Mouse (Mus musculus) lung, adult 18-20 months (tissue): ENCODE measurements around the gene Upp2.

Experiments
- DNase-seq, 2 experiments: peaks; one replicate each; pipeline ENCODE4 v3.0.0; 2022; ENCODE audit warnings: mixed read lengths in 2 of 2

Upp2 gene

GRCm38 (mm10) chr2:58773833-58774232, 206.7 kb downstream of the Upp2 start:
- DNase-seq: no peak

DNA sequence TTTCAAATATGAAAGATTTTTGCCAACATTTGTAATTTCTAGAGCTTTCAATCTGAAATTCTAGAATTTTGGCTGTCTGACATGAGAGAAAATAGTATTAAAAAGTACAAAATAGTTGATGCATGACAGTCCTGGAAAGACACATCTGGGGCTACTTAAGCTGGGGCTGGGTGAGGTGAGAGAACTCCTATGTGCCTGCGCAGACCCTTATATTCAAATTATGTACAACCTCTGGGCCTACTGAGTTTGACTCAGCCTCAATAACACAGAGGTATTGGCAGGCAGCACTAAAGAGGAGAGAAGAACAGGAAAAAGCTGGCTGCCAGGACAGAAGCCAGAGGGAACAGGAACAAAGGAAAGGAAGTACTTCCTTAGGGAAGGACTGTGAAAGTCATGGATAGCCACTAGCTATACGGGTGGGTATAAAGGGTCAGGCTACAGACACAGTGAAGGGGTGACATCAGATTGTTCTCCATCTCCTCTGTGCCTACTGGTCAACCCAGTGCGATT, 211.9 kb downstream of the Upp2 start:
- no peak for DNase-seq

- no peak for DNase-seq
These were observed 216.4 kb downstream of the Upp2 start for GRCm38 (mm10) chr2:58783526-58783925.

GRCm38 (mm10) chr2:58786177-58786576, 219.1 kb downstream of the Upp2 start:
- DNase-seq: peak in 1 of 2 experiments; percentile 25

GRCm38 (mm10) chr2:58786681-58787080, 219.6 kb downstream of the Upp2 start:
- DNase-seq: peak; percentile 25 to 41

- DNase-seq: no peak
These were observed 220.3 kb downstream of the Upp2 start for GRCm38 (mm10) chr2:58787360-58787759.

- no peak for DNase-seq
These were observed 222.8 kb downstream of the Upp2 start for GRCm38 (mm10) chr2:58789934-58790333.

DNA sequence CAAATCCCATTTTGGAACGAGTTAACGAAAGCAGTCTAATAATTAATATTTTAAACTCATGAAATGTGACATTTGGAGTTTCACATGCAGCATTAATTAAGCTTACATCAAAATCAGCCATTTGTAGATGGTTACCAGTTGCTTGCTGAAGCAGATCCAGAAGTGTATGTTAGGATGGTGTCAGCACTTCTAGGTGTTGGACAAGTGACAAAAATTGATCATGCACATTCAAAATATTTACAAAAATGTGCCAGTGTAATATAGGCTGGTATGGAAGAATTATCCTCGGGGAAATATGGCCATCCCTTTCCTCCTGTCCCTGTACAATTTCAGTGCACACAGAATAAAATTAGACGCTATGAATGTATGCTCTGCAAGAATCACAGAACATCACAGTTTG, 223.3 kb downstream of the Upp2 start:
- DNase-seq: no peak

GRCm38 (mm10) chr2:58794489-58794888, 227.4 kb downstream of the Upp2 start:
- DNase-seq: peak; percentile 29 to 49

DNA sequence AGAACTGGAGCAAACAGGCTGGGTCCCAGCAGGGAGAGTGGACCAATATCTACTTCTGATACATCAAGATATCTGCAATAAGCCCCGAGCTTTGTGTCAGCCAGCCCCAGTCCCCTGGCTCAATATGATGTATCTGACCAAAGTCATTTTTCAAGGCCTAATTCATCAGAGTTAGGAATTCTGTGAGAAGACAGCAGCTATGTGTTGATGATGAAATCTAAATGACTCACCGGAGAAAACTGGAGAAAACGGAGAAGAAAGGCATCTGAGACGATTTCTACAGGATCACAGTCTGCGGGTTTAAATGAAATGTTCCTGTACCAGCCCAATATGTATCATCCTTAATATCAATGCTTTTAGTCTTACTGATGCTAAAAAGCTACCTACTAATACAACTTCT, 228.3 kb downstream of the Upp2 start:
- DNase-seq: no peak

DNA sequence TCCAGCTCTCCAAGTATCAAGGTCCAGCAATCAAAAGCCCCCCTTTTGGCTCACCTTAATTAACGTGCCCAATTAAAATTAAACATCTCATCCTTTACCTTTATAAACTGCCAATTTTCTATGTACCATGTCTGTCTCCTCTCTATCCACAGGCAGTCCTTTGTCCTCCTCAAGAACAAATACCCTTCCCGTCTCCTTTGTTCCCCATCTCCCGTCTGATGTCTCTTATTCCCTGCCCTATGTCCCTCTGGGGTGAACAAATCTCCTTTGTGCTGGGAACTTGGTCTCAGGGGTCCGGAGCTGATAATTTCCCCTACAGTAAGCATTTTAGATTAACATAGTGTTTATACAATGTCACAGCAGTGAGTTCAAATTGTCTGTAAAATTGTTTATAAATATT, 230.4 kb downstream of the Upp2 start:
- no peak for DNase-seq

- no peak for DNase-seq
These were observed 232.0 kb downstream of the Upp2 start for GRCm38 (mm10) chr2:58799126-58799525.

DNA sequence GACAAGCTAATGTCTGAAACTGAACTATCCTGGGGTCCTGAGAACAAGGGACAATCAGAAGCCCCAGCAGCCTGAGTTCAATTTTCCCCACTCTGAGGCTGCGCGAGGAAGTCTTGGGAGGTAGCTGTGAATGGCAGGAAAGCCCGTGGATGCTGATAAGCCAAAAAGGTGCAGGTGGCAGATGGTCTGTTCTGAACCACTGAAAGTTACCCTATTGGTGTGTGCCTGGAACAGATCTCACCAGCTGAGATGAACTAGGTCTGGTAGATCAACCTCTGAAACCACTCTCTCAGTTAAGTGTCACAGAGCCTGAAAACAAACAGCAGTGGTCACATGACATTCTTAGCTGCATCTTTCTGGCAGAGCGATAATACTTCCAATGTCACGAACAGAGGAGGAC, 232.5 kb downstream of the Upp2 start:
- DNase-seq: no peak

GRCm38 (mm10) chr2:58812941-58813340, 245.8 kb downstream of the Upp2 start:
- no peak for DNase-seq

- DNase-seq: peak; percentile 25 to 81
These were observed 262.0 kb downstream of the Upp2 start for GRCm38 (mm10) chr2:58828910-58829600.

- peak; percentile 73 to 81 for DNase-seq
These were observed 263.1 kb downstream of the Upp2 start for GRCm38 (mm10) chr2:58829981-58830742.

GRCm38 (mm10) chr2:58832253-58832980, 265.3 kb downstream of the Upp2 start:
- DNase-seq: no peak

- no peak for DNase-seq
These were observed 273.9 kb downstream of the Upp2 start for GRCm38 (mm10) chr2:58841021-58841420.

DNA sequence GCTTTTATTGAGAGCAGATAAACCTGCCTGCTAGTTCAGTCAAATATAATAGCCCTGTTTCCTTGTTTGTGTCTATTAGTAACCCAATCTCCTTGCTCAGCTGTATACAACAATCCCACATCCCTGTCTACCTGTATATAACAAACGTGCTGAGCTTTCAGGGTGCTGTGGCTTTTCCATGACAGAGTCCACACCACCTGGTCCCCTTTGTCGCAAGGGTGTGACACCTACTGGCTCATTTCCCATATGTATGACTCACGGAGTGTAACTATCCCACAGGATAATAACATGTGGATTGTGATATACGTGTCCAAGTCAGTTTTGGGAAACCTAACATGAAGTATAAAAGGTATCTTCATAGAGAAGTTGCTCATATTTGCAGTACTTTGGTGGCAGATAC, 275.3 kb downstream of the Upp2 start:
- DNase-seq: no peak
